Mouse (Mus musculus) limb, embryonic 15.5 days (tissue): ENCODE data around the gene Btf3l4. TPM values are rescaled to one million over a fixed set of nuclear protein-coding genes. Genes with fewer than 3 reads are reported as not detected.

Experiments used
- ATAC-seq: fragments of 200-750 bp; cut with Nextera tagmentation; 2 replicates; pipeline ENCODE4 v1.8.0; 2017; ENCODE audit warnings: low read depth, moderate TSS enrichment; ENCODE audit not compliant: insufficient number of reproducible peaks, low FRiP score, low TSS enrichment
- H3K27ac ChIP-seq: fragments of 300-500 bp; sonication (generic); 2 replicates; pipeline ENCODE4 v1.5.1; 2015; ENCODE audit warnings: moderate library complexity, mild to moderate bottlenecking, inconsistent platforms
- H3K27me3 ChIP-seq: fragments of 300-500 bp; sonication (generic); 2 replicates; pipeline ENCODE4 v1.6.1; 2015; ENCODE audit warnings: inconsistent platforms
- H3K36me3 ChIP-seq: fragments of 300-500 bp; sonication (generic); 2 replicates; pipeline ENCODE4 v1.6.1; 2015; ENCODE audit warnings: inconsistent platforms
- H3K4me1 ChIP-seq: fragments of 300-500 bp; sonication (generic); 2 replicates; pipeline ENCODE4 v1.6.1; 2015; ENCODE audit warnings: inconsistent platforms
- H3K4me2 ChIP-seq: fragments of 300-500 bp; sonication (generic); 2 replicates; pipeline ENCODE4 v1.6.1; 2015; ENCODE audit warnings: mild to moderate bottlenecking, inconsistent platforms
- H3K4me3 ChIP-seq: fragments of 300-500 bp; sonication (generic); 2 replicates; pipeline ENCODE4 v1.5.1; 2015; ENCODE audit warnings: mild to moderate bottlenecking, inconsistent platforms
- H3K9ac ChIP-seq: fragments of 300-500 bp; sonication (generic); 2 replicates; pipeline ENCODE4 v1.6.1; 2015; ENCODE audit warnings: inconsistent platforms
- H3K9me3 ChIP-seq: fragments of 300-500 bp; sonication (generic); 2 replicates; pipeline ENCODE4 v1.6.1; 2016; ENCODE audit warnings: inconsistent platforms
- WGBS: fragments of 180-500 bp; shearing (Covaris S2); methylation state at CpG from one replicate; pipeline ENCODE4 v1.1.7; 2015; 5-methylcytosine and 5-hydroxymethylcytosine counted together
- polyA plus RNA-seq: library from polyadenylated mRNA; unstranded; fragments of >200 nt; fragmentation: Nextera tagmentation; extraction: Ambion mirVana; gene quantifications from 2 replicates; pipeline ENCODE4 v1.2.1, GENCODE M21; 2015

Gene Btf3l4
- polyA plus RNA-seq, result 129 and 140 TPM in 2 replicates

- under 1% methylated on average over 71 of the region's 73 CpGs for WGBS
- Histone ChIP-seq H3K27ac (peak within 1 kb of the TSS; percentile 98), H3K36me3 (peaks cover 13% of the 10 kb centered on the region), H3K4me1 (peaks cover 23% of the 10 kb centered on the region), H3K27me3 (no peaks in the 10 kb centered on the region), H3K4me2 (peak within 1 kb of the TSS; percentile 57), H3K9ac (peak within 1 kb of the TSS; percentile 92), H3K9me3 (no peaks in the 10 kb centered on the region), H3K4me3 (peak within 1 kb of the TSS; percentile 93)
- ATAC-seq, result peak; percentile 94
These were observed at the start of gene Btf3l4 for GRCm38 (mm10) chr4:108832916-108833827. Gene Btf3l4, minus strand, starts transcription at chr4:108833614.

GRCm38 (mm10) chr4:108878963-108879822 lies 45.8 kb upstream of the Btf3l4 start, which contains the start of gene Rab3b:
Gene Rab3b, plus strand, starts transcription at chr4:108879063.
- WGBS, result under 1% methylated on average over 46 of the region's 46 CpGs
- Histone ChIP-seq H3K4me3 (peak within 1 kb of the TSS; percentile 58), H3K36me3 (no peaks in the 10 kb centered on the region), H3K9me3 (no peaks in the 10 kb centered on the region), H3K4me2 (peak within 1 kb of the TSS; percentile 99), H3K4me1 (peaks cover 12% of the 10 kb centered on the region), H3K27me3 (0 out of 2 replicates have a peak, but pooled peaks cover 4% of the 10 kb centered on the region), H3K27ac (no peak within 1 kb of the TSS), H3K9ac (peak within 1 kb of the TSS; percentile 48; the same call in 1 of the 2 replicates)
- peak; percentile 71 for ATAC-seq

GRCm38 (mm10) chr4:108877901-108878300 lies 44.5 kb upstream of the Btf3l4 start:
- Histone ChIP-seq H3K4me3 (no peak overlapping the region), H3K9ac (no peak overlapping the region), H3K36me3 (no peaks in the 10 kb centered on the region), H3K9me3 (no peaks in the 10 kb centered on the region), H3K4me2 (no peak overlapping the region), H3K27ac (no peak overlapping the region), H3K4me1 (peaks cover 12% of the 10 kb centered on the region), H3K27me3 (0 out of 2 replicates have a peak, but pooled peaks cover 4% of the 10 kb centered on the region)
- no peak for ATAC-seq
- 71% methylated on average over 6 of the region's 6 CpGs for WGBS

GRCm38 (mm10) chr4:108873746-108874145 lies 40.3 kb upstream of the Btf3l4 start:
- H3K4me1 ChIP-seq, result peaks cover 2% of the 10 kb centered on the region
- 83% methylated on average over 5 of the region's 5 CpGs for WGBS
- no peak overlapping the region for H3K4me3 ChIP-seq
- H3K27me3 ChIP-seq, result no peaks in the 10 kb centered on the region
- no peak overlapping the region for H3K27ac ChIP-seq
- no peak overlapping the region for H3K4me2 ChIP-seq
- H3K9me3 ChIP-seq, result no peaks in the 10 kb centered on the region
- H3K9ac ChIP-seq, result no peak overlapping the region
- no peaks in the 10 kb centered on the region for H3K36me3 ChIP-seq
- ATAC-seq, result no peak

- Histone ChIP-seq H3K4me2 (no peak overlapping the region), H3K4me1 (no peaks in the 10 kb centered on the region), H3K27me3 (no peaks in the 10 kb centered on the region), H3K4me3 (no peak overlapping the region), H3K9ac (no peak overlapping the region), H3K36me3 (no peaks in the 10 kb centered on the region), H3K9me3 (no peaks in the 10 kb centered on the region), H3K27ac (no peak overlapping the region)
- 33% methylated on average over 10 of the region's 10 CpGs for WGBS
- ATAC-seq, result no peak
These were observed 36.4 kb upstream of the Btf3l4 start for GRCm38 (mm10) chr4:108869730-108870374.

- Histone ChIP-seq H3K4me2 (no peak overlapping the region), H3K4me1 (no peaks in the 10 kb centered on the region), H3K4me3 (no peak overlapping the region), H3K27me3 (no peaks in the 10 kb centered on the region), H3K9ac (no peak overlapping the region), H3K36me3 (peaks cover 22% of the 10 kb centered on the region), H3K27ac (no peak overlapping the region), H3K9me3 (no peaks in the 10 kb centered on the region)
- no peak for ATAC-seq
- 89% methylated on average over 7 of the region's 7 CpGs for WGBS
These were observed 33.4 kb upstream of the Btf3l4 start for GRCm38 (mm10) chr4:108866806-108867205.

GRCm38 (mm10) chr4:108848505-108848848 lies 15.1 kb upstream of the Btf3l4 start, which contains the start of gene A730015C16Rik:
Gene A730015C16Rik, minus strand, starts transcription at chr4:108848619.
- H3K4me2 ChIP-seq, result peak within 1 kb of the TSS; percentile 84
- no peaks in the 10 kb centered on the region for H3K27me3 ChIP-seq
- ATAC-seq, result 0 out of 2 replicates have a peak, but pooled peaks have one; percentile 7
- 0 out of 2 replicates have a peak, but pooled peaks cover 6% of the 10 kb centered on the region for H3K36me3 ChIP-seq
- H3K9ac ChIP-seq, result peak within 1 kb of the TSS; percentile 76
- peaks cover 11% of the 10 kb centered on the region for H3K4me1 ChIP-seq
- 8% methylated on average over 20 of the region's 20 CpGs for WGBS
- H3K9me3 ChIP-seq, result no peaks in the 10 kb centered on the region
- H3K4me3 ChIP-seq, result peak within 1 kb of the TSS; percentile 89
- peak within 1 kb of the TSS; percentile 90 for H3K27ac ChIP-seq

- Histone ChIP-seq H3K27me3 (no peaks in the 10 kb centered on the region), H3K4me2 (peak within 1 kb of the TSS; percentile 84), H3K4me3 (peak within 1 kb of the TSS; percentile 89), H3K9me3 (no peaks in the 10 kb centered on the region), H3K36me3 (0 out of 2 replicates have a peak, but pooled peaks cover 4% of the 10 kb centered on the region), H3K4me1 (peaks cover 11% of the 10 kb centered on the region), H3K9ac (peak within 1 kb of the TSS; percentile 76), H3K27ac (peak within 1 kb of the TSS; percentile 90)
- peak; percentile 81; the same call in 1 of the 2 replicates for ATAC-seq
- WGBS, result under 1% methylated on average over 77 of the region's 77 CpGs
These were observed 14.5 kb upstream of the Btf3l4 start, which contains the start of gene Kti12 for GRCm38 (mm10) chr4:108847715-108848504. Gene Kti12, plus strand, starts transcription at chr4:108847785.

GRCm38 (mm10) chr4:108845824-108846569 lies 12.6 kb upstream of the Btf3l4 start:
- Histone ChIP-seq H3K27ac (no peak overlapping the region), H3K4me1 (peaks cover 11% of the 10 kb centered on the region), H3K4me2 (no peak overlapping the region), H3K9ac (no peak overlapping the region), H3K36me3 (0 out of 2 replicates have a peak, but pooled peaks cover 4% of the 10 kb centered on the region), H3K9me3 (no peaks in the 10 kb centered on the region), H3K4me3 (no peak overlapping the region), H3K27me3 (no peaks in the 10 kb centered on the region)
- WGBS, result 77% methylated on average over 5 of the region's 5 CpGs
- ATAC-seq, result no peak

- Histone ChIP-seq H3K4me1 (peaks cover 3% of the 10 kb centered on the region), H3K9me3 (no peaks in the 10 kb centered on the region), H3K4me3 (no peak overlapping the region), H3K27ac (no peak overlapping the region), H3K36me3 (peaks cover 6% of the 10 kb centered on the region; the same call in 1 of the 2 replicates), H3K9ac (no peak overlapping the region), H3K27me3 (no peaks in the 10 kb centered on the region), H3K4me2 (no peak overlapping the region)
- no peak for ATAC-seq
These were observed 9.9 kb upstream of the Btf3l4 start for GRCm38 (mm10) chr4:108843336-108843735.
